Mouse (Mus musculus): ENCODE results near the gene Slc24a5.

Slc24a5 gene

GRCm38 (mm10) chr2:125119381-125120110, 51.6 kb downstream of the Slc24a5 start:
- no peak for DNase-seq (ENCODE audit: low spot score in 2 of 2)

- DNase-seq (ENCODE audit: low spot score in 2 of 2), result no peak
These were observed 54.3 kb downstream of the Slc24a5 start for GRCm38 (mm10) chr2:125122288-125122623.

- peak; percentile 59 to 70 for DNase-seq (ENCODE audit: low spot score in 2 of 2)
These were observed 54.9 kb downstream of the Slc24a5 start for GRCm38 (mm10) chr2:125122624-125123476.

- peak; percentile 84 to 92 for DNase-seq (ENCODE audit: low spot score in 2 of 2)
These were observed 55.5 kb downstream of the Slc24a5 start, which contains the start of gene Myef2 for GRCm38 (mm10) chr2:125123477-125123852. Gene Myef2, minus strand, starts transcription at chr2:125123661.

GRCm38 (mm10) chr2:125125824-125126223, 57.9 kb downstream of the Slc24a5 start:
- no peak for DNase-seq (ENCODE audit: low spot score in 2 of 2)

GRCm38 (mm10) chr2:125126792-125127191, 58.9 kb downstream of the Slc24a5 start:
- DNase-seq (ENCODE audit: low spot score in 2 of 2), result no peak

- no peak for DNase-seq (ENCODE audit: low spot score in 2 of 2)
These were observed 66.2 kb downstream of the Slc24a5 start for GRCm38 (mm10) chr2:125134113-125134512.

GRCm38 (mm10) chr2:125135903-125136811, 68.2 kb downstream of the Slc24a5 start, which contains the start of gene Ctxn2:
Gene Ctxn2, plus strand, starts transcription at chr2:125136692.
- DNase-seq (ENCODE audit: low spot score in 2 of 2), result peak; percentile 22 to 81

GRCm38 (mm10) chr2:125136846-125137245, 68.9 kb downstream of the Slc24a5 start:
- DNase-seq (ENCODE audit: low spot score in 2 of 2), result no peak

Measured in spleen, postnatal 10 days (tissue).